ENCODE assay signal across 8 mouse cellular contexts in the genomic region with DNA sequence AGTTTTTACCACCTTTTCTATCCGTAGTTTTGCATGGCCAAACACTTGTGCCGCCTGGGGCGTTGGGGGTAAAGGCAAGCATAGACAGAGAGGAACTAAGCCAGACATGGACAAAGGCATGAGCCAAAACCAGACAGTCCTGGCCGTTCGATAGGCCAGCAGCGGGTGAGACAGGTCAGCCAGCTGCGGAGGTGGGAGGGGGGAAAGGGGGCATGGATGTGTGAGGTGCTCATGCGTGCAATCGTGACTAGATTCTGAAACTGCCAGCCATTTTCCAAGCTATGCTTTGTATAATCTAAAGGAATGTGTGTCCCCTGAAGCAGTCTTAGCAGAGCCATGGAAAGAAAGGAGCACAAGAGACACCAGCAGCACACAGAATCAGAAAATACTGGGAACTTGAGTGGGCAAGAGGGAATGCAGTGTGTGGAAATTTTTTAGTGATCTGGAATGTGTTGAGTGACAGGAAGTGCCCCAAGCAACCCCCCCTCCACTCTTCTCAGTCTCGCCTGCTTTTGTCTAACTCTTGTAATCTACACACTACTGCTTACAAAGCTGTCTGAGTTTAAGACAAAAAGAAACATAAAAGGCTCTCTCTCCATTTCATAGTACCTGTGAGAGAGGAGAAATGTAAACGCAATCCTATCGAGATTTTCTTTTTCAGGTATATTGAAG.
A peak's percentile ranks its signal among the peaks of the same experiment; 100 is the strongest.
DNase-seq lines count a peak whose midpoint lies in the region; ATAC-seq and TF ChIP-seq lines count a peak whose summit lies in the region.

No protein-coding gene starts in this region.

- intact Hi-C loops in heart, adult 2 months (cut with DNase I): no loop called here

- TF ChIP-seq POLR2A in heart, adult 2 months (IDR thresholded peaks at IDR 0.05; ENCODE audit: insufficient read depth, low read depth, low read length): peak; percentile 30; the same call in 1 of the 2 replicates

- no peak for TF ChIP-seq EP300 in heart, adult 2 months (IDR thresholded peaks at IDR 0.05; ENCODE audit: insufficient read depth, low read depth, low read length)

- H3K4me1 ChIP-seq in embryonic facial prominence, embryonic 12.5 days: 0 out of 2 replicates have a peak, but pooled peaks cover 12% of the 10 kb centered on the region
- peaks cover 2% of the 10 kb centered on the region; the same call in 1 of the 2 replicates for H3K4me1 ChIP-seq in heart, adult 2 months (ENCODE audit: control insufficient read depth, insufficient read depth, low read length)
- no peaks in the 10 kb centered on the region for H3K4me1 ChIP-seq in midbrain, postnatal 0 days (ENCODE audit: insufficient read depth, low read length)

- ATAC-seq in embryonic facial prominence, embryonic 12.5 days (ENCODE audit: insufficient number of reproducible peaks, insufficient read depth, low FRiP score, low TSS enrichment): peak; percentile 83
- peak; percentile 89 for ATAC-seq in midbrain, postnatal 0 days (ENCODE audit: low FRiP score)

- H3K36me3 ChIP-seq in embryonic facial prominence, embryonic 12.5 days: no peaks in the 10 kb centered on the region
- H3K36me3 ChIP-seq in heart, adult 2 months (ENCODE audit: control insufficient read depth, insufficient read depth, low read length): no peaks in the 10 kb centered on the region; the same call in 1 of the 2 replicates
- H3K36me3 ChIP-seq in midbrain, postnatal 0 days (ENCODE audit: insufficient read depth, low read length): no peaks in the 10 kb centered on the region
- no peaks in the 10 kb centered on the region for H3K36me3 ChIP-seq in splenic B cell, adult 2 months (ENCODE audit: control insufficient read depth, insufficient read depth, low read length, poor library complexity, severe bottlenecking)

- peak overlapping the region; percentile 99 for H3K27ac ChIP-seq in embryonic facial prominence, embryonic 12.5 days
- peak overlapping the region; percentile 78 for H3K27ac ChIP-seq in heart, adult 2 months
- H3K27ac ChIP-seq in midbrain, postnatal 0 days (ENCODE audit: low read depth, low read length): peak overlapping the region; percentile 83

- no peaks in the 10 kb centered on the region for H3K9me3 ChIP-seq in embryonic facial prominence, embryonic 12.5 days
- H3K9me3 ChIP-seq in midbrain, postnatal 0 days (ENCODE audit: low read length): no peaks in the 10 kb centered on the region

- peak; percentile 9 to 28 for DNase-seq in urinary bladder, adult 18-20 months (ENCODE audit: low spot score in 2 of 2)
- no peak for DNase-seq in urinary bladder, postnatal 10 days (ENCODE audit: low spot score)
- peak; percentile 68 to 77 for DNase-seq in heart, adult 2 months
- DNase-seq in kidney, adult 18-20 months: peak; percentile 63
- DNase-seq in liver: peak; percentile 55
- peak; percentile 67 for DNase-seq in midbrain, postnatal 0 days (ENCODE audit: low spot score)
- peak; percentile 48 for DNase-seq in splenic B cell, adult 2 months (ENCODE audit: low read depth, low spot score)

- H3K4me3 ChIP-seq in embryonic facial prominence, embryonic 12.5 days: peak overlapping the region; percentile 68
- H3K4me3 ChIP-seq in heart, adult 2 months: peak overlapping the region; percentile 65
- H3K4me3 ChIP-seq in midbrain, postnatal 0 days (ENCODE audit: low read depth, low read length): peak overlapping the region; percentile 50

- TF ChIP-seq CTCF in heart, adult 2 months (IDR thresholded peaks at IDR 0.05): no peak
- no peak for TF ChIP-seq CTCF in midbrain, postnatal 0 days (IDR thresholded peaks at IDR 0.05)

- H3K9ac ChIP-seq in embryonic facial prominence, embryonic 12.5 days: peak overlapping the region; percentile 85
- H3K9ac ChIP-seq in heart, adult 2 months (ENCODE audit: low read depth, low read length): peak overlapping the region; percentile 47
- H3K9ac ChIP-seq in midbrain, postnatal 0 days (replicated peaks; ENCODE audit: low read length, poor library complexity, severe bottlenecking): peak overlapping the region; percentile 65

- 2% methylated on average over 12 of the region's 12 CpGs for WGBS in embryonic facial prominence, embryonic 12.5 days
- 1% methylated on average over 12 of the region's 12 CpGs for WGBS in heart, adult 2 months
- 2% methylated on average over 12 of the region's 12 CpGs for whole genome bisulfite sequencing in midbrain, postnatal 0 days

- peak overlapping the region; percentile 50 for H3K4me2 ChIP-seq in embryonic facial prominence, embryonic 12.5 days (replicated peaks)
- peak overlapping the region; percentile 56 for H3K4me2 ChIP-seq in midbrain, postnatal 0 days (ENCODE audit: low read depth, low read length, poor library complexity, severe bottlenecking)

- no peaks in the 10 kb centered on the region for H3K27me3 ChIP-seq in embryonic facial prominence, embryonic 12.5 days
- H3K27me3 ChIP-seq in heart, adult 2 months (ENCODE audit: control insufficient read depth, insufficient read depth, low read length): no peaks in the 10 kb centered on the region
- H3K27me3 ChIP-seq in midbrain, postnatal 0 days (ENCODE audit: insufficient read depth, low read length): no peaks in the 10 kb centered on the region
- no peaks in the 10 kb centered on the region for H3K27me3 ChIP-seq in splenic B cell, adult 2 months (ENCODE audit: control insufficient read depth, insufficient read depth, low read length, poor library complexity, severe bottlenecking)

- H3K79me2 ChIP-seq in heart, adult 2 months (replicated peaks; ENCODE audit: control insufficient read depth, insufficient read depth, low read length): peaks cover 1% of the 10 kb centered on the region; the same call in 1 of the 2 replicates
